Mouse (Mus musculus) forebrain, embryonic 14.5 days (tissue): ENCODE measurements around the gene Mccc1. TPM values are rescaled to one million over a fixed set of nuclear protein-coding genes. Genes with fewer than 3 reads are reported as not detected.

ENCODE experiments used
- ATAC-seq: fragments of 200-750 bp; cut with Nextera tagmentation; 2 replicates; pipeline ENCODE4 v1.8.0; 2017; ENCODE audit warnings: mild to moderate bottlenecking, moderate library complexity
- DNase-seq: peaks from one replicate; pipeline ENCODE4 v3.0.0-alpha.2; 2015; ENCODE audit warnings: low spot score
- H3K27ac ChIP-seq: fragments of 300-500 bp; sonication (generic); 2 replicates; pipeline ENCODE4 v1.5.1; 2014; ENCODE audit warnings: low read depth, mild to moderate bottlenecking, control low read depth, low read length, moderate library complexity
- H3K27me3 ChIP-seq: fragments of 300-500 bp; sonication (generic); replicated peaks from 2 replicates; pipeline ENCODE4 v1.6.1; 2014; ENCODE audit warnings: low read length, control low read depth, mixed read lengths; ENCODE audit not compliant: control insufficient read depth, insufficient read depth
- H3K36me3 ChIP-seq: fragments of 300-500 bp; sonication (generic); 2 replicates; pipeline ENCODE4 v1.6.1; 2014; ENCODE audit warnings: low read length, control low read depth; ENCODE audit not compliant: control insufficient read depth, insufficient read depth
- H3K4me1 ChIP-seq: fragments of 300-500 bp; sonication (generic); 2 replicates; pipeline ENCODE4 v1.6.1; 2014; ENCODE audit warnings: antibody characterized with exemption, low read length, control low read depth; ENCODE audit not compliant: control insufficient read depth, insufficient read depth
- H3K4me2 ChIP-seq: fragments of 300-500 bp; sonication (generic); 2 replicates; pipeline ENCODE4 v1.6.1; 2014; ENCODE audit warnings: mild to moderate bottlenecking, control low read depth, low read length
- H3K4me3 ChIP-seq: fragments of 300-500 bp; sonication (generic); 2 replicates; pipeline ENCODE4 v1.5.1; 2014; ENCODE audit warnings: low read depth, low read length, control low read depth
- H3K9ac ChIP-seq: fragments of 300-500 bp; sonication (generic); 2 replicates; pipeline ENCODE4 v1.6.1; 2014; ENCODE audit warnings: mild to moderate bottlenecking, low read length, control low read depth, moderate library complexity
- H3K9me3 ChIP-seq: fragments of 300-500 bp; sonication (generic); replicated peaks from 2 replicates; pipeline ENCODE4 v1.6.1; 2016; ENCODE audit warnings: low read length, control low read depth, mixed read lengths; ENCODE audit not compliant: control insufficient read depth
- WGBS: fragments of 180-500 bp; shearing (Covaris S2); extraction: QIAGEN DNeasy Blood & Tissue Kit; methylation state at CpG from one replicate; pipeline ENCODE4 v1.1.7; 2014; 5-methylcytosine and 5-hydroxymethylcytosine counted together
- polyA plus RNA-seq: library from polyadenylated mRNA; unstranded; fragments of >200 nt; fragmentation: Nextera tagmentation; extraction: Ambion mirVana; gene quantifications from 2 replicates; pipeline ENCODE4 v1.2.1, GENCODE M21; 2014

Mccc1 gene
- polyA plus RNA-seq, 1 experiment from 2014 or later: 20.0 TPM

- no peaks in the 10 kb centered on the region for H3K4me1 ChIP-seq
- ATAC-seq (no peak), DNase-seq (no peak)
- H3K36me3 ChIP-seq: peaks cover 22% of the 10 kb centered on the region; the same call in 1 of the 2 replicates
- H3K4me3 ChIP-seq: no peak overlapping the region
- no peak overlapping the region for H3K27ac ChIP-seq
- H3K9me3 ChIP-seq: no peaks in the 10 kb centered on the region
- H3K9ac ChIP-seq: no peak overlapping the region
- 92% methylated on average over 3 of the region's 3 CpGs for WGBS
- H3K4me2 ChIP-seq: no peak overlapping the region
- no peaks in the 10 kb centered on the region for H3K27me3 ChIP-seq
These were observed 82.2 kb downstream of the Mccc1 start for GRCm38 (mm10) chr3:35918229-35918628.

Other genes with a start within 250 kb of the Mccc1 start
- gene Atp11b, start 246.6 kb downstream of the Mccc1 start, polyA plus RNA-seq: 25.0 and 29.7 TPM in 2 replicates
- 103 and 121 TPM in 2 replicates for gene Dcun1d1, start 63.2 kb downstream of the Mccc1 start, polyA plus RNA-seq
- not detected in 2 replicates for gene Ccdc144b, start 52.9 kb upstream of the Mccc1 start, polyA plus RNA-seq
- 98.5 and 100 TPM in 2 replicates for gene Acad9, start 65.3 kb upstream of the Mccc1 start, polyA plus RNA-seq
- gene D3Ertd254e, start 150.3 kb upstream of the Mccc1 start, polyA plus RNA-seq: 12.2 and 15.9 TPM in 2 replicates
- 2.6 and 2.8 TPM in 2 replicates for gene Qrfpr, start 221.6 kb upstream of the Mccc1 start, polyA plus RNA-seq